Mouse (Mus musculus): Measurements from ENCODE around the gene Ccdc6. TPM values are rescaled to one million over a fixed set of nuclear protein-coding genes. Genes with fewer than 3 reads are reported as not detected.
A peak's percentile ranks its signal among the peaks of the same experiment; 100 is the strongest.

The Ccdc6 gene
- polyA plus RNA-seq, 1 experiment: 12.2 TPM

DNA sequence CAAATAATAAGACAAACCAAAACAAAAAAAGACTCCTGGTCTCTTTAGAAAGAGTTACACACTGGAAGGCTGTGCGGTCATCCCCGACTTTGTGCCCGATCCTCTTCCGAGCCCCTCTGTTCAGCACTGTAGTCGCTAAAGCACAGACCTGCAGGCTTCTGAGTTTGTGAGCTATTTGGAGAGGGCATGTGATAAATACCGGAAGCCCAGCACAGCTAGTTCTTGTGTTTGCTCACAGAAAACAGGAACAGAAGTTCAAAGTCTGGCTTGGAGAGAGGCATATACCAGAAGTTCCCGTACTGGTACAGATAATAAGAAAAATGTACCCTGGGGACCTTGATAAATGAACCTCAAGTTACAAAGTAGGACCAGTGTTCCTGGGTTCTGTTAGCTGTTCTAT lies 98.4 kb downstream of the Ccdc6 start:
- TF ChIP-seq GATA1 (IDR thresholded peaks at IDR 0.05; ENCODE audit: borderline replicate concordance, low read length): no peak
- no peak for TF ChIP-seq FLI1 (IDR thresholded peaks at IDR 0.05; ENCODE audit: low read length)

DNA sequence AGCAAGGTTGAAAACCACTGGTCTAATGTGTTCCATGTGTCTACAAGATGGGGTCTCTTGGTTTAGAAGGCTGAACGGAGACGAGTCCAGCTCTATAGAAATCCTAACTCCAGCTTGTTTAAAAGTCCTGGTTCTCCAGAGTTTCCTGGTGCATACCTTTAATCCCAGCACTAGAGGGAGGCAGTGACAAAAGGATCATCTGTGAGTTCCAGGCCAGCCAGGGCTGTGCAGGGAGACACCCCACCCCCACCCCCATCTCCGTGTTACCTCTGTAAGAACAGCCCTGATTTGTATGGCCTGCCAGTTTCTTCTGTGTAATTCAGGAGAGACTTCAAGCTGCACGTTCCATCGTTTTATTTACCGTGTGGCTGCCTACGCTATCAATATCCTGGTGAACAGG lies 98.9 kb downstream of the Ccdc6 start:
- Histone ChIP-seq H3K27me3 (replicated peaks) (no peaks in the 10 kb centered on the region), H3K4me1 (peaks cover 60% of the 10 kb centered on the region), H3K36me3 (replicated peaks; ENCODE audit: low read length) (peaks cover 38% of the 10 kb centered on the region), H3K9me3 (no peaks in the 10 kb centered on the region), H3K4me3 (replicated peaks) (no peak overlapping the region)
- TF ChIP-seq GATA1 (IDR thresholded peaks at IDR 0.05; ENCODE audit: borderline replicate concordance, low read length) (no peak), FLI1 (IDR thresholded peaks at IDR 0.05; ENCODE audit: low read length) (no peak)

More for the DNA sequence above, 98.4 kb downstream of the Ccdc6 start:
- H3K27me3 ChIP-seq (replicated peaks): no peaks in the 10 kb centered on the region
- peaks cover 55% of the 10 kb centered on the region for H3K4me1 ChIP-seq
- no peaks in the 10 kb centered on the region for H3K9me3 ChIP-seq
- no peak overlapping the region for H3K4me3 ChIP-seq (replicated peaks)
- H3K36me3 ChIP-seq (replicated peaks; ENCODE audit: low read length): peaks cover 43% of the 10 kb centered on the region

DNA sequence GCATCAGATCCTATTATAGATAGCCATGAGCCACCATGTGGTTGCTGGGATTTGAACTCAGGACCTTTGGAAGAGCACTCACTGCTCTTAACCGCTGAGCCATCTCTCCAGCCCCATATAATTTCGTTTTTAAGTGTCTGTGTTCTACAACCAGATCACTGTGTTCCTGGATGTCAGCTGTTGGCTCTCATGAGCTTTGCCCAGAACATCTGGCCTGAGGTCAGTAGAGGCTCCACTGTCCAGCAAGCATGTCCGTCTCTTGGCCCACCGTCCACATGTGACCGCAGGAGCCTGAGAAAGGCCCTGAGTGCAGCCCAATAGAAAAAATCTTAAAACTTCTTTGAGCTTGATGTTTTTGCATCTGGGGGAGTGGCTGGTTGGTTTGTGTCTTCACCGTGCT lies 99.7 kb downstream of the Ccdc6 start:
- no peaks in the 10 kb centered on the region for H3K27me3 ChIP-seq (replicated peaks)
- no peak for TF ChIP-seq GATA1 (IDR thresholded peaks at IDR 0.05; ENCODE audit: borderline replicate concordance, low read length)
- peaks cover 2% of the 10 kb centered on the region for H3K9me3 ChIP-seq
- H3K36me3 ChIP-seq (replicated peaks; ENCODE audit: low read length): peaks cover 30% of the 10 kb centered on the region
- H3K4me3 ChIP-seq (replicated peaks): no peak overlapping the region
- peaks cover 69% of the 10 kb centered on the region for H3K4me1 ChIP-seq

DNA sequence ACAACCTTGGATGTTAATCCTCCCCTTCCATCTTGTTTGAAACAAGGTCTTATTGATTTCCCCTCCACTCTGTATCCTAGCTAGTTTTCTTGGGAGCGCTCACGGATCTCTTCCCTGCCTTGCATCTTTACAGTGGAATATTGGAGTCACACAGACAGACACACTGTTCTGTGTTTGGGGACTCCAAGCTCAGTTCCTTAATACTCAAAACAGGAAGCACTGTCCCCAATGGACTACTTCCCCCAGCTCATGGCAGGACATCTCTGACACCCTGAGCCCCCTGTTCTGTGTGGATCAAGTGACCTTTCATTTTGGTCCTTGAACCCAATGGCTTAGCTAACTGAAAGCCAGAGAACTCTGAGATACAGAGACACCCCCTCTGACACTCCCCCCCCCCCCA lies 100.7 kb downstream of the Ccdc6 start:
- Histone ChIP-seq H3K4me3 (replicated peaks) (peak overlapping the region; percentile 3), H3K4me1 (peaks cover 76% of the 10 kb centered on the region), H3K9me3 (peaks cover 8% of the 10 kb centered on the region), H3K36me3 (replicated peaks; ENCODE audit: low read length) (peaks cover 25% of the 10 kb centered on the region), H3K27me3 (replicated peaks) (no peaks in the 10 kb centered on the region)
- TF ChIP-seq GATA1 (IDR thresholded peaks at IDR 0.05; ENCODE audit: borderline replicate concordance, low read length) (no peak), FLI1 (IDR thresholded peaks at IDR 0.05; ENCODE audit: low read length) (no peak)

DNA sequence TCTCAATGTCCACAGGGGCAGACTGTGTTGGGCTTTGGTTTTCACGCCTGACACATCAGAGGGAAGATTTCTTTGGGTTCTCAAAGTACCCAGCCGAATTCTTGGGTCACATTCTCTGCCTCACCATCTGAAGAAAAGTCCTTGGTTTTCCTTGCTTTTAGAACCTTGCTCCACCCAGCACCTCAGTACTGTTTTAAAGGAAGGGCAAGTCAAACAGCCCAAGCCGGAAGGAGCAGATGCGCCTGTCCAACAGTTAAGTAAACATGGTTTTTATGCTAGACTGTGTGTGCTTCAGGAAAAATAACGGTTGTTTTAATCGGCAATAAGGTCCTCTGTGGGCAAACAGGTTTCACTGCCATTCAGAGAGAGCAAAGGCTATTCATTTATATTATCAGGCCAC lies 101.1 kb downstream of the Ccdc6 start:
- Histone ChIP-seq H3K36me3 (replicated peaks; ENCODE audit: low read length) (peaks cover 21% of the 10 kb centered on the region), H3K9me3 (peaks cover 11% of the 10 kb centered on the region), H3K27me3 (replicated peaks) (no peaks in the 10 kb centered on the region), H3K4me3 (replicated peaks) (no peak overlapping the region), H3K4me1 (peaks cover 76% of the 10 kb centered on the region)
- TF ChIP-seq GATA1 (IDR thresholded peaks at IDR 0.05; ENCODE audit: borderline replicate concordance, low read length): no peak
- no peak for TF ChIP-seq FLI1 (IDR thresholded peaks at IDR 0.05; ENCODE audit: low read length)

DNA sequence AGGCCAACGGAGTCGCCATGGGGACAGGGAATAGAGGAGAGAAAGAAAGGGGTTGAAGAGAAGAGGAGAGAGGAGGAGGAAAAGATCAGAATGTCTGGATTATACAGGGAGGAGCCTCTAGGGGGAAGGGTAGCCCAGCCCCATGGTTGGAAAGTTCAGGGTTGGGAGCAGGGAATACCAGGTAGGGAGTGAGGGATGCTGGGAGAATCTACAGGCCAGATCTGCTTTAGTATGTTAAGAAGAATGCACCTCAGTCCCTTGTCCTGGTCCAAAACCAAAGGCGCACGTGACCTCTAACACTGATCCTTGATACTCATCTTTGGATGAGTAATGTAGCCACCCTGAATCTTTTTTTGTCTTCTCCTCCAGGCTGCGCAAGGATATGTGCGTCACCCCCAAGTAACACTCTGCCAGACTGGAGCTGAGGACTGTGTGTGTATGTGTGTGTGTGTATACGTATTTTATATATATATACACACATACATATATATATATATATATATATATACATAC lies 102.1 kb downstream of the Ccdc6 start:
- H3K4me3 ChIP-seq (replicated peaks): no peak overlapping the region
- H3K9me3 ChIP-seq: peaks cover 11% of the 10 kb centered on the region
- H3K4me1 ChIP-seq: peaks cover 76% of the 10 kb centered on the region
- H3K36me3 ChIP-seq (replicated peaks; ENCODE audit: low read length): peaks cover 11% of the 10 kb centered on the region
- H3K27me3 ChIP-seq (replicated peaks): no peaks in the 10 kb centered on the region
- no peak for TF ChIP-seq FLI1 (IDR thresholded peaks at IDR 0.05; ENCODE audit: low read length)
- TF ChIP-seq GATA1 (IDR thresholded peaks at IDR 0.05; ENCODE audit: borderline replicate concordance, low read length): no peak

DNA sequence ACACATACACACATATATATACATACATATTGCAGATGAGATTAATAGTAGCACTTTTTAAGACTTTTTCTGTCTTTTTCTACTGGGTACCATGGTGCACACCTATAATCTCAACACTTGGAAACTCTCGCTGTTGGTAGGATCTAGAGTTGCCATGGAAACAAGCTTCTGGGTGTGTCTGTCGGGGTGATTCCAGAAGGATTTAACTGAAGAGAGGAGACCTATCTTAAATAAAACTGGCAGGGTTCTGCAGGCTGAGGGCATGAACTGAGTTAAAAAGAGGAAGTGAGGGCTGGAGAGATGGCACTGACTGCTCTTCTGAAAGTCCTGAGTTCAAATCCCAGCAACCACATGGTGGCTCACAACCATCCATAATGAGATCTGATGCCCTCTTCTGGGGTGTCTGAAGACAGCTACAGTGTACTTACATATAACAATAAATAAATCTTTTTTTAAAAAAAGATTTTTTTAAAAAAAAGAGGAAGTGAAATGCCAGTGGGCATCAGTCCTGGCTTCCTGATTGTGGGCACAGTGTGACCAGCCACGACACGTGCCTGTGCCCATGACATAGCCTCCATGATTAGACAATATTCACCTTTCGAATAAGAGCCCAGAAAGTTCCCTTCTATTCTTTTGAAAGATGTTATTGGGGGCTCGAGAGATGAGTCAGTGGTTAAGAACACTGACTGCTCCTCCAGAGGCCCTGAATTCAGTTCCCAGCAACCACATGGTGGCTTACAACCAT lies 102.7 kb downstream of the Ccdc6 start:
- Histone ChIP-seq H3K9me3 (peaks cover 11% of the 10 kb centered on the region), H3K4me1 (peaks cover 71% of the 10 kb centered on the region), H3K27me3 (replicated peaks) (no peaks in the 10 kb centered on the region), H3K36me3 (replicated peaks; ENCODE audit: low read length) (peaks cover 6% of the 10 kb centered on the region), H3K4me3 (replicated peaks) (no peak overlapping the region)
- no peak for TF ChIP-seq FLI1 (IDR thresholded peaks at IDR 0.05; ENCODE audit: low read length)
- no peak for TF ChIP-seq GATA1 (IDR thresholded peaks at IDR 0.05; ENCODE audit: borderline replicate concordance, low read length)

DNA sequence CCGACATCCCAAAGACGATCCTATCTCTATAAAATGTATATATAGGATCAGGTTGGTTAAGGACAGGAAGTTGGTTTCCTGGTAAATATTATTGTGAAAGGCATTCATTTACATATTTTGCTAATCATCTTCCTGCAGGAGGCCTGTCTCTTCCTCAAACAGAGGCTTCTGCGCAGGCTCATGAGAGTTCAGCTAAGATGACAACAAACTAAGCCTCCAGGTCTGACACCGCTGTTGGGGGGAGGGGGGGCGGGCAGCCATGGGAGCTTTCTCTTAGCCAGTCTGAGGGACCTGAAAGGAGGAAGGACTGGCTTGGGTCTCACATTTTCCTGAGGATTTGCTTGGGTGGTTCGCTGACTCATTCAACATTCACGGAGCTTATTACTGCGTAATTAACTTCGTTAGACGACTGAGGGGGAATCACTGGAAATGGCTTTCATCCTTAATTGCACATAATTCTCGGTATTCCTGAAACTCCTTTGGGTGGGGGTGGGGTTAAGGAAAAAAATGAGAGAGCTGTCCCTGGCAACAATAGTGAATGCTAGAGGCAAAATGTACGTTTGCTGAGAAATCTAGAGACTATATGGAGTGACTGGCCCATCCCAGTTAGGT lies 104.1 kb downstream of the Ccdc6 start:
- peak overlapping the region; percentile 78 for H3K4me3 ChIP-seq (replicated peaks)
- peaks cover 6% of the 10 kb centered on the region for H3K36me3 ChIP-seq (replicated peaks; ENCODE audit: low read length)

DNA sequence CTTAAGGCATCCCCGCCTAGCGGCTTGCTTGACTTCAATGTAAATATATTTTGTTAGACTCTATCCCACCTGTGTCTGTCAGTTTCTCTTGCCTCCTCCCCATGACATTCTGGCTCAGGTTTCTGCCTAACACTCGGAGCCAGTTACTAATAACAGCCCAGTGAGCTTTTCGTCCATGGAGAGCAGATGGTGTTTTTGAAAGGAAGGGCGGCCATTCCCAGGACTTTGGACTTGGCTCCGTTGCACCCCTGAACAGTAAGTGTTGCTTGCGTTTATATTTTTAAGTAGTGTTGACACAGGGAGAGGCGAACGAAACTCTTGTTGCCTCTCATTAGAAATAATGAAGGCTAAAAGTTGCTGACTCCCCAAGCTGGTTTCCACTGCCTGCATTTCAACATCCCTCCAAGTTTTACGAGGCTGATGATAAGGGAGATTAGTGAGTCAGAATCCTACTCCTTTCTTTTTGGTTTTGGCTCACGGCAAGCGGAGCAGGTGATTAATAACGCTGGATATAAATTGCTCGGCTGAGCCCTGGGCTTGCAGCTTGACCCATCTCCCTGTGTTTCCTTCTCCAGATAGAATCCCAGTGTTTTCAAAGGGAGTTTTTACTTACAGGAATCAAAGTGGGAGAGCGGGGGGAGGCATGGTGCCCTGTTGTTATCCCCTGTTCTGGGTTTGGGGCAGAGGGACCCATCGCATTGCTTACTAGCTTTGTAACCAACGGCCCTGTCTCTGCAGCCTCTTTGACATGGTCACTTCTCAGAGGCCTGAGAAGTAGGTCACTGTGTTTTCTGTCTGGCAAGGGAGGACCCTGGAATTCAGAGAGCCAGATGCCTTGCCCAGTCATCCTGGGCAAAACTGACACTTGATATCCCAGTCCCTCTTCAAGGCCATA lies 107.8 kb downstream of the Ccdc6 start, which contains the start of gene Mrln:
TSS of gene Mrln (plus strand) at position 160 of the 895 bp plus-strand sequence.
- Histone ChIP-seq H3K27me3 (replicated peaks) (peaks cover 3% of the 10 kb centered on the region), H3K36me3 (replicated peaks; ENCODE audit: low read length) (peaks cover 6% of the 10 kb centered on the region), H3K9me3 (peaks cover 15% of the 10 kb centered on the region), H3K4me1 (peaks cover 48% of the 10 kb centered on the region), H3K4me3 (replicated peaks) (no peak within 1 kb of the TSS)
- no peak for TF ChIP-seq GATA1 (IDR thresholded peaks at IDR 0.05; ENCODE audit: borderline replicate concordance, low read length)
- no peak for TF ChIP-seq FLI1 (IDR thresholded peaks at IDR 0.05; ENCODE audit: low read length)

More for the DNA sequence above, 104.1 kb downstream of the Ccdc6 start:
- peaks cover 70% of the 10 kb centered on the region for H3K4me1 ChIP-seq
- TF ChIP-seq FLI1 (IDR thresholded peaks at IDR 0.05; ENCODE audit: low read length) (no peak), GATA1 (IDR thresholded peaks at IDR 0.05; ENCODE audit: borderline replicate concordance, low read length) (no peak; the same call in 2 of the 3 replicates)
- H3K27me3 ChIP-seq (replicated peaks): no peaks in the 10 kb centered on the region
- peaks cover 11% of the 10 kb centered on the region for H3K9me3 ChIP-seq
